Mouse (Mus musculus): ENCODE results near the gene Ablim2. TPM values are rescaled to one million over a fixed set of nuclear protein-coding genes. Genes with fewer than 3 reads are reported as not detected.
A peak's percentile ranks its signal among the peaks of the same experiment; 100 is the strongest.

Ablim2 gene
- total RNA-seq, 2 experiments from 2014 or later: not detected

- no peak for ATAC-seq (replicated peaks; ENCODE audit: low FRiP score, poor library complexity, severe bottlenecking)
Measured at GRCm38 (mm10) chr5:35737231-35737901, 20.3 kb upstream of the Ablim2 start.

- no peak for ATAC-seq (replicated peaks; ENCODE audit: low FRiP score, poor library complexity, severe bottlenecking)
Measured at GRCm38 (mm10) chr5:35739005-35739404, 18.7 kb upstream of the Ablim2 start.

- ATAC-seq (replicated peaks; ENCODE audit: low FRiP score, poor library complexity, severe bottlenecking): no peak
Measured at GRCm38 (mm10) chr5:35739536-35740278, 18.0 kb upstream of the Ablim2 start, which contains the start of gene Sh3tc1. TSS of gene Sh3tc1 (minus strand) at chr5:35739987.

GRCm38 (mm10) chr5:35740716-35741115, 17.0 kb upstream of the Ablim2 start:
- ATAC-seq (replicated peaks; ENCODE audit: low FRiP score, poor library complexity, severe bottlenecking): no peak

- no peak for ATAC-seq (replicated peaks; ENCODE audit: low FRiP score, poor library complexity, severe bottlenecking)
Measured at GRCm38 (mm10) chr5:35741225-35741820, 16.4 kb upstream of the Ablim2 start.

GRCm38 (mm10) chr5:35743238-35743951, 14.3 kb upstream of the Ablim2 start:
- no peak for ATAC-seq (replicated peaks; ENCODE audit: low FRiP score, poor library complexity, severe bottlenecking)

- ATAC-seq (replicated peaks; ENCODE audit: low FRiP score, poor library complexity, severe bottlenecking): no peak
Measured at GRCm38 (mm10) chr5:35743990-35744722, 13.5 kb upstream of the Ablim2 start.

- ATAC-seq (replicated peaks; ENCODE audit: low FRiP score, poor library complexity, severe bottlenecking): no peak
Measured at GRCm38 (mm10) chr5:35745406-35745805, 12.3 kb upstream of the Ablim2 start.

- no peak for ATAC-seq (replicated peaks; ENCODE audit: low FRiP score, poor library complexity, severe bottlenecking)
Measured at GRCm38 (mm10) chr5:35746910-35747309, 10.8 kb upstream of the Ablim2 start.

GRCm38 (mm10) chr5:35749416-35749815, 8.3 kb upstream of the Ablim2 start:
- ATAC-seq (replicated peaks; ENCODE audit: low FRiP score, poor library complexity, severe bottlenecking): no peak

GRCm38 (mm10) chr5:35750026-35750425, 7.7 kb upstream of the Ablim2 start:
- no peak for ATAC-seq (replicated peaks; ENCODE audit: low FRiP score, poor library complexity, severe bottlenecking)

GRCm38 (mm10) chr5:35751016-35751415, 6.7 kb upstream of the Ablim2 start:
- ATAC-seq (replicated peaks; ENCODE audit: low FRiP score, poor library complexity, severe bottlenecking): no peak

GRCm38 (mm10) chr5:35755131-35755733, 2.4 kb upstream of the Ablim2 start:
- ATAC-seq (replicated peaks; ENCODE audit: low FRiP score, poor library complexity, severe bottlenecking): peak; percentile 54

- ATAC-seq (replicated peaks; ENCODE audit: low FRiP score, poor library complexity, severe bottlenecking): no peak
Measured at GRCm38 (mm10) chr5:35756020-35756419, 1.7 kb upstream of the Ablim2 start.

- ATAC-seq (replicated peaks; ENCODE audit: low FRiP score, poor library complexity, severe bottlenecking): no peak
Measured at GRCm38 (mm10) chr5:35756997-35757638, 562 bp upstream of the Ablim2 start.

- ATAC-seq (replicated peaks; ENCODE audit: low FRiP score, poor library complexity, severe bottlenecking): no peak
Measured at GRCm38 (mm10) chr5:35758081-35759053, 687 bp downstream of the Ablim2 start.

- ATAC-seq (replicated peaks; ENCODE audit: low FRiP score, poor library complexity, severe bottlenecking): no peak
Measured at GRCm38 (mm10) chr5:35761323-35761722, 3.6 kb downstream of the Ablim2 start.

- no peak for ATAC-seq (replicated peaks; ENCODE audit: low FRiP score, poor library complexity, severe bottlenecking)
Measured at GRCm38 (mm10) chr5:35762388-35762787, 4.7 kb downstream of the Ablim2 start.

Measured in erythroblast, adult 5-6 weeks (primary cell).